Mouse (Mus musculus) liver, embryonic 14.5 days (tissue): ENCODE results near the gene Nceh1.

Experiments
- CTCF ChIP-seq: IDR thresholded peaks from 2 replicates; pipeline ENCODE4 v1.5.1; 2016; ENCODE audit warnings: antibody characterized with exemption, low read depth, control low read depth
- EP300 ChIP-seq: IDR thresholded peaks from 2 replicates; pipeline ENCODE4 v1.6.1; 2016; ENCODE audit warnings: antibody characterized with exemption, low read depth

DNA sequence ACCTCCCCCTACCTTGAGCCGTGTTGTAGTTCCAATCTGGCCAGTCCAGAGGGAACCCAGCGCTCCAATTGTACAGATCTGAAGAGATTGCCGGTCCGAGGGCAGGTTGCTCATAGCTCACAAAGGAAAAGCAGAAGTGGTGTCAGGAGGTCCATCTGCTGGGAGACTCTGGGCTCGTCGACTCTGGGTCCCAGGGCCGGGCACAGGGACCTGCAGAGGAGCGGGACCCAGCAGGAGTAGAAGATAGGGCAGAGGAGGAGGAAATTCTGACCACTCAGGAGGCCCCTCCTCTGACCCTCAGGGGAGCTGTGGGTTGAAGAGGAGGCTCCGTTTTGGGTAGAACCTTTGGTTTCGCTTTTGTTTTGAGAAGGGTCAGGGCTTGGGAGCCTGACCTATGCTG is 75.7 kb downstream of the Nceh1 start:
- TF ChIP-seq CTCF (no peak), EP300 (no peak)
